Mouse (Mus musculus) hindbrain, embryonic 14.5 days (tissue): ENCODE measurements at regions not wholly inside any gene's neighbourhood (a gene's known extent, or its start where the extent isn't known, plus 50 kb on each side); places are given as distances from the start of the nearest gene placed in this dataset.
"Not testable (repeated sequence)": the region's sequence is repeated elsewhere in the genome, so short reads cannot be mapped to it uniquely, and the experiment has no call there.

Experiments
- ATAC-seq: fragments of 200-750 bp; cut with Nextera tagmentation; 2 replicates; pipeline ENCODE4 v1.8.0; 2017; ENCODE audit warnings: moderate number of reproducible peaks, mild to moderate bottlenecking, moderate TSS enrichment, moderate library complexity; ENCODE audit not compliant: low FRiP score
- DNase-seq: peaks from one replicate; pipeline ENCODE4 v3.0.0-alpha.2; 2015; ENCODE audit warnings: low spot score
- H3K27ac ChIP-seq: fragments of 300-500 bp; sonication (generic); 2 replicates; pipeline ENCODE4 v1.5.1; 2014; ENCODE audit warnings: mild to moderate bottlenecking, moderate library complexity
- H3K27me3 ChIP-seq: fragments of 300-500 bp; sonication (generic); 2 replicates; pipeline ENCODE4 v1.6.1; 2014; ENCODE audit warnings: mild to moderate bottlenecking, low read length, mixed read lengths; ENCODE audit not compliant: control insufficient read depth, insufficient read depth
- H3K36me3 ChIP-seq: fragments of 300-500 bp; sonication (generic); replicated peaks from 2 replicates; pipeline ENCODE4 v1.6.1; 2014; ENCODE audit not compliant: control insufficient read depth, insufficient read depth
- H3K4me1 ChIP-seq: fragments of 300-500 bp; sonication (generic); replicated peaks from 2 replicates; pipeline ENCODE4 v1.6.1; 2014; ENCODE audit warnings: antibody characterized with exemption, low read length, mixed read lengths; ENCODE audit not compliant: control insufficient read depth, insufficient read depth
- H3K4me2 ChIP-seq: fragments of 300-500 bp; sonication (generic); replicated peaks from 2 replicates; pipeline ENCODE4 v1.6.1; 2014; ENCODE audit warnings: mild to moderate bottlenecking, moderate library complexity
- H3K4me3 ChIP-seq: fragments of 300-500 bp; sonication (generic); replicated peaks from 2 replicates; pipeline ENCODE4 v1.5.1; 2014; ENCODE audit warnings: mild to moderate bottlenecking, low read length
- H3K9ac ChIP-seq: fragments of 300-500 bp; sonication (generic); 2 replicates; pipeline ENCODE4 v1.6.1; 2014
- H3K9me3 ChIP-seq: fragments of 300-500 bp; sonication (generic); 2 replicates; pipeline ENCODE4 v1.6.1; 2016; ENCODE audit warnings: low read length; ENCODE audit not compliant: control insufficient read depth
- WGBS: fragments of 180-500 bp; shearing (Covaris S2); extraction: QIAGEN DNeasy Blood & Tissue Kit; methylation state at CpG from one replicate; pipeline ENCODE4 v1.1.7; 2014; 5-methylcytosine and 5-hydroxymethylcytosine counted together

GRCm38 (mm10) chr12:95437226-95437625 lies 254.8 kb upstream of the Flrt2 start:
- no peak for DNase-seq
- H3K36me3 ChIP-seq, result no peaks in the 10 kb centered on the region
- H3K27me3 ChIP-seq, result no peaks in the 10 kb centered on the region
- no peak overlapping the region for H3K4me3 ChIP-seq
- H3K27ac ChIP-seq, result no peak overlapping the region
- H3K4me2 ChIP-seq, result no peak overlapping the region
- WGBS, result 75% methylated on average over 2 of the region's 2 CpGs
- H3K9ac ChIP-seq, result no peak overlapping the region
- H3K4me1 ChIP-seq, result no peaks in the 10 kb centered on the region
- H3K9me3 ChIP-seq, result no peaks in the 10 kb centered on the region
- no peak for ATAC-seq

DNA sequence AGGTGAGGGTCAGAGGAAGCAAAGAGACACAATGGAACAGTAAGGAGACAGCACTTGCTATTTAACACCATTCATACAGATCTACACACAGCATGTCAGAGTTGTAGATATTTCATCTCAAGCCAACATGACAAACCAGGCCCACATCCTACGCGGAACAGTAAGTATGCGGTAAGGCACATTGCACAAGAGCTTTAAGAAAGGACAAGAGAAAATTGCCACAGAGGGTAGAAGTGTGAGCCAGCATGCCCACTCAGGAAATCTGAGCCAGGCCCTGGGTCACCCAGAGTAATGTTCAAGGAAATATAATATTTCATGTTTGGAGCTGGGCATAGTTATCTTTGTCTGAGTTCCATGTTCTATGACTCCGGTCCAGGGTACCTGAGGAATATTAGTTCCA lies 234.5 kb upstream of the Flrt2 start:
- no peak overlapping the region for H3K27ac ChIP-seq
- no peak overlapping the region for H3K9ac ChIP-seq
- H3K4me2 ChIP-seq, result no peak overlapping the region
- no peak for ATAC-seq
- no peaks in the 10 kb centered on the region for H3K4me1 ChIP-seq
- no peaks in the 10 kb centered on the region for H3K27me3 ChIP-seq
- no peaks in the 10 kb centered on the region for H3K9me3 ChIP-seq
- 97% methylated on average over 4 of the region's 4 CpGs for WGBS
- no peaks in the 10 kb centered on the region for H3K36me3 ChIP-seq
- no peak for DNase-seq
- H3K4me3 ChIP-seq, result no peak overlapping the region

GRCm38 (mm10) chr12:95466502-95467490 lies 225.2 kb upstream of the Flrt2 start:
- Histone ChIP-seq H3K4me3 (no peak overlapping the region), H3K4me1 (no peaks in the 10 kb centered on the region), H3K27me3 (no peaks in the 10 kb centered on the region), H3K36me3 (no peaks in the 10 kb centered on the region), H3K27ac (no peak overlapping the region), H3K9me3 (no peaks in the 10 kb centered on the region), H3K4me2 (peak overlapping the region; percentile 10; the same call in 1 of the 2 replicates), H3K9ac (no peak overlapping the region)
- ATAC-seq (peak; percentile 46; the same call in 1 of the 2 replicates), DNase-seq (no peak)
- 61% methylated on average over 12 of the region's 12 CpGs for WGBS

DNA sequence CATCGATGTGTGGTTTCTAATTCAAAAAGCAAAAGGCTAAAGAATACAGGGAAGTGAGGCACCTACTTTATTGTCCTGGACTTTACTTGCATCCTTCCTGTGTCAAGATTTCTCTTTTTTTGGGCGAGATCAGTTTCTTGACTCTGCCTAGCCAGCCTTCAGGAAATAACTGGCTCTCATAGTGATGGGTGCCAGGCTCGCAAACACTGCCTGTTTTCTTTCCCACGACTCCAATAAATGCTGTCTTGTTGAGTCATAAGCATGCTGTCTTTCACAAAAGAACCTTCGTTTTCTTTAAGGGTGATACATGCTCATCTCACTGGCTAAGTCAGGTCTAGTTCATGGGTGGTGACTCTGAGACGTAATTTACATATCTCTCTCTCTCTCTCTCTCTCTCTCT lies 222.1 kb upstream of the Flrt2 start:
- no peaks in the 10 kb centered on the region for H3K36me3 ChIP-seq
- no peak for DNase-seq
- 76% methylated on average over 6 of the region's 6 CpGs for WGBS
- H3K4me3 ChIP-seq, result no peak overlapping the region
- no peaks in the 10 kb centered on the region for H3K9me3 ChIP-seq
- no peaks in the 10 kb centered on the region for H3K27me3 ChIP-seq
- H3K4me1 ChIP-seq, result no peaks in the 10 kb centered on the region
- no peak for ATAC-seq
- no peak overlapping the region for H3K4me2 ChIP-seq
- H3K27ac ChIP-seq, result no peak overlapping the region
- H3K9ac ChIP-seq, result no peak overlapping the region

- Histone ChIP-seq H3K27me3 (no peaks in the 10 kb centered on the region), H3K9me3 (no peaks in the 10 kb centered on the region), H3K4me1 (no peaks in the 10 kb centered on the region), H3K4me2 (no peak overlapping the region), H3K4me3 (no peak overlapping the region), H3K27ac (no peak overlapping the region), H3K36me3 (no peaks in the 10 kb centered on the region), H3K9ac (no peak overlapping the region)
- DNase-seq (no peak), ATAC-seq (no peak)
Measured at GRCm38 (mm10) chr12:95486502-95486901, 205.5 kb upstream of the Flrt2 start.

DNA sequence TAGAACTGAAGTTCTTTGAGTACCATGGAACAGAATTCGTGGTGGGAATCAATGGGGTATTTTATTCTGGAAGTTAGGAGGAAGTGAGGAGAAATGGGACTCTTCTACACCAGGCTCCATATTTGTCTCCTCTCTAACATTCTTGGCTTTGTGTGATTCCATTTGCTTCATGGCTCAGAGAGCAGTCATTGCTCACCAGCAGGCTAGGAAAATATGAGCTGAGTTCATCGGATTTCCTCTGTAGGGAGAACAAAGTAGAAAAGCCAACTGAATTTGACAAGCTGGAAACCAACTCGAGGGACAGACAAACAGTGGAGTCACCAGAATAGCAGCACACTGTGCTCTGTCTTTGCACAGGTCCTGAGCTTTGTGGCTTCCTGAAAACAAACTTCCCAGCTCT lies 203.7 kb upstream of the Flrt2 start:
- Histone ChIP-seq H3K27ac (no peak overlapping the region), H3K27me3 (no peaks in the 10 kb centered on the region), H3K9ac (no peak overlapping the region), H3K4me3 (no peak overlapping the region), H3K4me2 (no peak overlapping the region), H3K4me1 (no peaks in the 10 kb centered on the region), H3K36me3 (no peaks in the 10 kb centered on the region), H3K9me3 (no peaks in the 10 kb centered on the region)
- ATAC-seq, result no peak
- no peak for DNase-seq
- WGBS, result 81% methylated on average over 3 of the region's 3 CpGs

- DNase-seq, result no peak
- Histone ChIP-seq H3K4me3 (no peak overlapping the region), H3K36me3 (no peaks in the 10 kb centered on the region), H3K4me2 (no peak overlapping the region), H3K9me3 (no peaks in the 10 kb centered on the region), H3K9ac (no peak overlapping the region), H3K4me1 (no peaks in the 10 kb centered on the region), H3K27ac (no peak overlapping the region), H3K27me3 (no peaks in the 10 kb centered on the region)
- 93% methylated on average over 2 of the region's 2 CpGs for WGBS
- no peak for ATAC-seq
Measured at GRCm38 (mm10) chr12:95489374-95489773, 202.7 kb upstream of the Flrt2 start.

DNA sequence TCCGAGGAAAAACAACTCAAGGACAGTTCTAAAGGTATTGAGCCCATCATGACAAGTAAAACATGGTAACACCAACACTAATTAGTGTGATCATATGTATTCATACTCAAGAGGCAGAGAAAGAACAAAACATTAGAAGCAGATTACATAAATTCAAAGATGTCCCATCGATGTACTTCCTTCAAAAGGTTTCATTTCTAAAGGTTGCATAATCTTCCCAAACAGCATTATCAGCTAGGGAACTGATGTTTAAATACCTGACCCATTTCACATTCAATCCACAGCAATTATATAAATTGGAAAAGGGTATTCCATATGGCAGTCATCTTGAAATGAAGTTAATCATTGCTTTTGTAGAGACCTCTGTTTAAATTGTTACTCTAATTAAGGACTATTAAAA lies 202.2 kb upstream of the Flrt2 start:
- 87% methylated on average over 2 of the region's 2 CpGs for WGBS
- Histone ChIP-seq H3K27me3 (no peaks in the 10 kb centered on the region), H3K4me1 (no peaks in the 10 kb centered on the region), H3K9me3 (no peaks in the 10 kb centered on the region), H3K4me2 (no peak overlapping the region), H3K9ac (no peak overlapping the region), H3K27ac (no peak overlapping the region), H3K36me3 (no peaks in the 10 kb centered on the region), H3K4me3 (no peak overlapping the region)
- DNase-seq, result no peak
- no peak for ATAC-seq

- H3K9me3 ChIP-seq, H3K36me3 ChIP-seq, H3K27me3 ChIP-seq, H3K4me1 ChIP-seq, H3K9ac ChIP-seq, ATAC-seq, H3K4me2 ChIP-seq, H3K4me3 ChIP-seq, DNase-seq, H3K27ac ChIP-seq: not testable (repeated sequence)
- 77% methylated on average over 3 of the region's 3 CpGs for WGBS
Measured at GRCm38 (mm10) chr12:95491806-95492436, 200.1 kb upstream of the Flrt2 start.
